Mouse (Mus musculus) limb, embryonic 13.5 days (tissue): ENCODE measurements around the gene Exd2. TPM values are rescaled to one million over a fixed set of nuclear protein-coding genes. Genes with fewer than 3 reads are reported as not detected.

ENCODE experiments used
- ATAC-seq: fragments of 200-750 bp; cut with Nextera tagmentation; 2 replicates; pipeline ENCODE4 v1.8.0; 2017; ENCODE audit warnings: low read depth, moderate number of reproducible peaks, moderate TSS enrichment; ENCODE audit not compliant: low FRiP score
- H3K27ac ChIP-seq: fragments of 300-500 bp; sonication (generic); 2 replicates; pipeline ENCODE4 v1.5.1; 2015; ENCODE audit warnings: inconsistent platforms, mild to moderate bottlenecking, moderate library complexity
- H3K27me3 ChIP-seq: fragments of 300-500 bp; sonication (generic); 2 replicates; pipeline ENCODE4 v1.6.1; 2015; ENCODE audit warnings: mild to moderate bottlenecking, inconsistent platforms
- H3K36me3 ChIP-seq: fragments of 300-500 bp; sonication (generic); 2 replicates; pipeline ENCODE4 v1.6.1; 2015; ENCODE audit warnings: inconsistent platforms, mild to moderate bottlenecking, moderate library complexity
- H3K4me1 ChIP-seq: fragments of 300-500 bp; sonication (generic); 2 replicates; pipeline ENCODE4 v1.6.1; 2015; ENCODE audit warnings: inconsistent platforms
- H3K4me2 ChIP-seq: fragments of 300-500 bp; sonication (generic); replicated peaks from 2 replicates; pipeline ENCODE4 v1.6.1; 2015; ENCODE audit warnings: inconsistent platforms, mild to moderate bottlenecking, moderate library complexity
- H3K4me3 ChIP-seq: fragments of 300-500 bp; sonication (generic); 2 replicates; pipeline ENCODE4 v1.5.1; 2015; ENCODE audit warnings: moderate library complexity, mild to moderate bottlenecking, inconsistent platforms
- H3K9ac ChIP-seq: fragments of 300-500 bp; sonication (generic); 2 replicates; pipeline ENCODE4 v1.6.1; 2015; ENCODE audit warnings: mild to moderate bottlenecking, inconsistent platforms
- H3K9me3 ChIP-seq: fragments of 300-500 bp; sonication (generic); 2 replicates; pipeline ENCODE4 v1.6.1; 2016; ENCODE audit warnings: inconsistent platforms
- WGBS: fragments of 180-500 bp; shearing (Covaris S2); methylation state at CpG from one replicate; pipeline ENCODE4 v1.1.7; 2015; 5-methylcytosine and 5-hydroxymethylcytosine counted together
- polyA plus RNA-seq: library from polyadenylated mRNA; unstranded; fragments of >200 nt; fragmentation: Nextera tagmentation; extraction: Ambion mirVana; gene quantifications from 2 replicates; pipeline ENCODE4 v1.2.1, GENCODE M21; 2015

Exd2 gene
- polyA plus RNA-seq, 1 experiment from 2014 or later = 30.5 TPM

DNA sequence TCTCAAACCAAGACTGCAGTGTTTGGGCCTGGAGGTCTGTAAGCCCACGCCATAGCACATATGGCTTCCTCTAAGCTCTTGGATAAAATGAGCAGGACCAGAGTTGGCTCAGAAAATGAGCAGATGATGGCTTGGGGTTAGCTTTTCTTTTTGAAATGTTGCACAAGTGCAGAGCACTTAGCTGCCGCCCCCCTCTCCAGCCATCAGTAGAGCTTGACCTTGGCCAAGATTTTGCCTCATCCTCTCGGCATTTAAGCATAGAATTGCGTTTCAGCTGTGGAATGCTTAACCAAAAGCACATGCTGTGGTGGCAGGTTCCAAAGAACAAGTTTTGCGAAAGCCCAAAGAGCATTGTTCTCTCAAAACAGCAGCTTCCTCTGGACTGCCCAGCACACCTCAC, 41.8 kb downstream of the Exd2 start:
- no peak overlapping the region for H3K9ac ChIP-seq
- no peak overlapping the region for H3K4me3 ChIP-seq
- no peaks in the 10 kb centered on the region; the same call in 1 of the 2 replicates for H3K36me3 ChIP-seq
- 47% methylated on average over 5 of the region's 5 CpGs for WGBS
- H3K27me3 ChIP-seq = no peaks in the 10 kb centered on the region
- no peak overlapping the region for H3K4me2 ChIP-seq
- no peaks in the 10 kb centered on the region for H3K9me3 ChIP-seq
- ATAC-seq = peak; percentile 40; the same call in 1 of the 2 replicates
- H3K4me1 ChIP-seq = peaks cover 14% of the 10 kb centered on the region
- peak overlapping the region; percentile 22; the same call in 1 of the 2 replicates for H3K27ac ChIP-seq

- H3K27ac ChIP-seq = no peak overlapping the region
- no peak overlapping the region for H3K4me2 ChIP-seq
- peaks cover 14% of the 10 kb centered on the region for H3K4me1 ChIP-seq
- no peaks in the 10 kb centered on the region for H3K36me3 ChIP-seq
- no peak overlapping the region for H3K9ac ChIP-seq
- WGBS = 27% methylated on average over 14 of the region's 14 CpGs
- H3K9me3 ChIP-seq = no peaks in the 10 kb centered on the region
- ATAC-seq = no peak; the same call in 1 of the 2 replicates
- H3K27me3 ChIP-seq = no peaks in the 10 kb centered on the region
- H3K4me3 ChIP-seq = no peak overlapping the region
These were observed 44.3 kb downstream of the Exd2 start for GRCm38 (mm10) chr12:80507041-80507745.

DNA sequence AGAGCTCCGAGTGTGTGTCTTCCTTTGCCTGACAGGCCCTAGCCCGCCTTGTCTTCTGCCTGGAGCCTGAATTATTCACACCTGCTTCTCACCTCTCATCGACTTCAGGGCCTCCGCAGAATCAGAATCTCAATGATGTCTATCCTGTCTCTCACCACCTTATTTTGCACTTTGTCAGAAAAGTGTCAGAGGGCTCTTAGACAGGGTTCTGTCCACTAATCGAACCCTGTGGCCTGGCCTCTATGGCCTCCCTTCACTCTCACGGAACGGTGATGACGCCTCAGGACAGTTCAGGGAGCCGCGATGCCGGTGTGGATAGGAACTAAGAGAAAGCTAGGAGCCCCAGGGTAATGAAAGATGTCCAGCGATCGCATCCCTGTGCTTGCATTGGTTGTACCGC, 55.1 kb downstream of the Exd2 start, which contains the start of gene Galnt16:
TSS of gene Galnt16 (plus strand) at position 301 of the 400 bp plus-strand sequence.
- no peaks in the 10 kb centered on the region for H3K36me3 ChIP-seq
- peak within 1 kb of the TSS; percentile 69 for H3K4me3 ChIP-seq
- H3K4me2 ChIP-seq = peak within 1 kb of the TSS; percentile 96
- ATAC-seq = no peak
- peaks cover 82% of the 10 kb centered on the region for H3K27me3 ChIP-seq
- H3K27ac ChIP-seq = no peak within 1 kb of the TSS
- no peaks in the 10 kb centered on the region for H3K9me3 ChIP-seq
- peaks cover 16% of the 10 kb centered on the region for H3K4me1 ChIP-seq
- 3% methylated on average over 14 of the region's 14 CpGs for WGBS
- peak within 1 kb of the TSS; percentile 70 for H3K9ac ChIP-seq

GRCm38 (mm10) chr12:80518393-80518756, 55.5 kb downstream of the Exd2 start:
- ATAC-seq = peak; percentile 20; the same call in 1 of the 2 replicates
- under 1% methylated on average over 25 of the region's 25 CpGs for WGBS

GRCm38 (mm10) chr12:80518757-80519620, 56.1 kb downstream of the Exd2 start:
- Histone ChIP-seq H3K9me3 (no peaks in the 10 kb centered on the region), H3K27ac (no peak overlapping the region), H3K27me3 (peaks cover 88% of the 10 kb centered on the region), H3K4me1 (peaks cover 16% of the 10 kb centered on the region), H3K36me3 (no peaks in the 10 kb centered on the region), H3K9ac (peak overlapping the region; percentile 70), H3K4me3 (peak overlapping the region; percentile 69), H3K4me2 (peak overlapping the region; percentile 96)
- under 1% methylated on average over 81 of the region's 90 CpGs for WGBS
- ATAC-seq = peak; percentile 71

More at GRCm38 (mm10) chr12:80518393-80518756, 55.5 kb downstream of the Exd2 start:
- Histone ChIP-seq H3K27ac (no peak overlapping the region), H3K9me3 (no peaks in the 10 kb centered on the region), H3K9ac (peak overlapping the region; percentile 70), H3K27me3 (peaks cover 84% of the 10 kb centered on the region), H3K36me3 (no peaks in the 10 kb centered on the region), H3K4me2 (peak overlapping the region; percentile 96), H3K4me1 (peaks cover 16% of the 10 kb centered on the region), H3K4me3 (peak overlapping the region; percentile 69)

DNA sequence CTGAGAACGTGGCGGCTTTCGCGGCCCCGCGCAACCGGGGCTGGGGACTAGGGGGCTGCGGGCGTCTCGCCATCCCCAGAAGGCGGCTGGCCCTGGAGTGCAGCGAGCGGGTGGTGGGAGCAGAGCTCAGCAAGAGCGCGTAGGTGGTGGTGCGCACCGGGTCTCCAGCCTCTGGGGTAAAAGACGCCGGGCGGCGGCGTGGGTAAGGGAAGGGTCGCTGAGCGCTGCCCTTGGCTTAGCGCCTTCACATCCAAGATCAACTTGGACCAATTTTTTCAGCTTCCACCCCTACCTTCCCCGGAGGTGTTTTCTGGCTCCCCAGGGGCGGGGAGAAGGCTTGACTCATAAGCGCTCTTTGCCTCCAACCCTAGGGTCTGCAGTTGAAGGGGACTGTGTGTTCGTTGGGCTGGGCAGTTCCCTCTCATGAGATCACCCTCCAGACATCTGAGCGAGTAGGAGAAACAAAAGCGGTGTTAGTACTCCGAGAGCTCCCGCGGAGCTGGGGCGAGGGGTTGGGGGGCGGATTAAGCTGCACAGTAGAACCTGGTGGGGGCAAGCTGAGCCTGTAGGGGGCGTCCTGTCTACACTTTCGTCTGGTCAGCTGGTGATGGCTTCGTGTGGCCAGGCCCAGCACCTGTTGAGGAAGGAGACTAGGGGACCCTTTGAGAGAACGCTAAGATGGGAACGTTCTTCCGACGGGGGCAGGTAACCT, 56.9 kb downstream of the Exd2 start:
- H3K36me3 ChIP-seq = no peaks in the 10 kb centered on the region
- ATAC-seq = peak; percentile 38; the same call in 1 of the 2 replicates
- H3K9me3 ChIP-seq = no peaks in the 10 kb centered on the region
- peaks cover 21% of the 10 kb centered on the region for H3K4me1 ChIP-seq
- H3K4me3 ChIP-seq = peak overlapping the region; percentile 69
- no peak overlapping the region for H3K27ac ChIP-seq
- under 1% methylated on average over 43 of the region's 43 CpGs for WGBS
- peak overlapping the region; percentile 70 for H3K9ac ChIP-seq
- peak overlapping the region; percentile 96 for H3K4me2 ChIP-seq
- peaks cover 84% of the 10 kb centered on the region for H3K27me3 ChIP-seq

- Histone ChIP-seq H3K27ac (no peak overlapping the region), H3K27me3 (peaks cover 62% of the 10 kb centered on the region), H3K9ac (no peak overlapping the region), H3K9me3 (no peaks in the 10 kb centered on the region), H3K4me3 (no peak overlapping the region), H3K36me3 (no peaks in the 10 kb centered on the region), H3K4me1 (peaks cover 29% of the 10 kb centered on the region), H3K4me2 (no peak overlapping the region)
- WGBS = 69% methylated on average over 3 of the region's 3 CpGs
- no peak for ATAC-seq
These were observed 59.1 kb downstream of the Exd2 start for GRCm38 (mm10) chr12:80522006-80522405.

DNA sequence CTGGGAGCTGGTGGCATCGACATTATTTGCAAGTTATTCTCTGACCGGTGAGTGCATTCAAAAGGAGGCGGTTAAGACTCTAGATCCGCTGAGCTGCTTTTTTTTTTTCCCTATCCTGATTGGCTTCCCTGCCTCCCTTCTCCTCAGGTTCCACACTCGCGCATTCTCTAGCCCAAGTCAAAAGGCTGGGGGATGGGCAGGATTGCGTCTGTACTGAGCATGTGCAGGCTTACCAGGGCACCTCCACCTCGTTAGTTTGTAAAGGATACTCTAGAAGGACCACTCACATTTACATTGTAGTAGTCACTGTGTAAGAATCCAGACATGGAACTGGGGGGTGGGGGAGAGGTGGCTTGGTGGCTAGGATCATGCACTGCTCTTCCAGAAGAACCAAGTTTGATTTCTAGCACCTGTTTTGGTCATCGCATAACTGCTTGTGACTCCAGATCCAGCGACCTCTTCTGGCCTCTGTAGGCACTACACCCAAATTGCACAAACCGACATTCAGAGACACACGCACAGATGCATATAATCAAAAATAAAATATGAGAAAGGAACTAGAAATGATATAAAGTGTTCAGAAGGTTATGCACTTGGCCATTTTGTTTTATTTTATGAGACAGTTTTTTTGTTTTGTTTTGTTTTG, 61.5 kb downstream of the Exd2 start:
- no peak for ATAC-seq
- 26% methylated on average over 12 of the region's 12 CpGs for WGBS
- no peaks in the 10 kb centered on the region for H3K9me3 ChIP-seq

DNA sequence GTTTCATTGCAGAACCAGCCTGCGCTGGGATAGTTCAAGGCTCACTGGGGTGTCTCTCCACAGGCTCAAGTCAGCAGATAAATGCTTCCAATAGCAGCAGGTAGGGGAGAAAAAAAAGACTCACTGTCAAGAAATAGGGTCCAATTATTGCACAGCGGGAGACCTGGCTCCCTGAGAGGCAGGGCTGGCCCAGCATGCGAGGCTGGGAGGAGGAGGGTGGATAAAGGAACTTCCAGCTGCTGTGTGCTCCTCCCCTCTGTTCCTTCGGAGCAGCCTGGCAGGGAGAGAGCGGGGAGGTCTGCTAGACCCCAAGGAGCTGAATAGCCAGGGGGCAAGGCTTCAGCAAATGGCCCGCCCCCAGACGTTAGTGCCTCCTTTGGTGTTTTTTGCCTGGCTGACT, 62.6 kb downstream of the Exd2 start:
- Histone ChIP-seq H3K27ac (no peak overlapping the region), H3K9ac (no peak overlapping the region), H3K36me3 (no peaks in the 10 kb centered on the region), H3K4me1 (peaks cover 24% of the 10 kb centered on the region), H3K4me2 (no peak overlapping the region), H3K27me3 (peaks cover 27% of the 10 kb centered on the region), H3K4me3 (no peak overlapping the region), H3K9me3 (no peaks in the 10 kb centered on the region)
- WGBS = 10% methylated on average over 7 of the region's 7 CpGs
- ATAC-seq = peak; percentile 58; the same call in 1 of the 2 replicates

More for the DNA sequence above, 61.5 kb downstream of the Exd2 start:
- Histone ChIP-seq H3K36me3 (no peaks in the 10 kb centered on the region), H3K4me2 (no peak overlapping the region), H3K27ac (no peak overlapping the region), H3K4me3 (no peak overlapping the region), H3K4me1 (peaks cover 25% of the 10 kb centered on the region), H3K27me3 (peaks cover 38% of the 10 kb centered on the region), H3K9ac (no peak overlapping the region)

DNA sequence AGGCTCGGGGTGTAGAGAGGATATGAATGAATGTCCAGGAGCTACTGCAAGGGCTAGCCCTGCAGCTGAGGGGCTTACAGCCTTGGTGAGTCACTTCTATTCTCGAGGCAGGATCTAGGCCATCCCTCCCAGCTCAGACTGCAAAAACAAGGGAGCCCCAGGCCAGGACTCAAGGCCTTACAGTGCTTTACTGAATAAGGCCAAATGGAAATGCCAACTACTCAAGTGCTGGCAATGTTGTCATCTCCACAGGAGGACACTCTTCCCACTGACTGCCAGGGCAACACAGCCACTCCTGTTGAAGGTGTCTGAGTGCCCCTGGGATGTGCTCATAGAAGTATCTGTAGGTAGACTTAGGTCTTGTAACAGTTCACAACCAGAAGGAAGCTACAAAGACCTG, 63.6 kb downstream of the Exd2 start:
- H3K9me3 ChIP-seq = no peaks in the 10 kb centered on the region
- no peak overlapping the region for H3K4me3 ChIP-seq
- H3K27ac ChIP-seq = no peak overlapping the region
- peaks cover 17% of the 10 kb centered on the region for H3K27me3 ChIP-seq
- WGBS = 60% methylated on average over 2 of the region's 2 CpGs
- H3K36me3 ChIP-seq = no peaks in the 10 kb centered on the region
- ATAC-seq = no peak
- H3K4me1 ChIP-seq = peaks cover 30% of the 10 kb centered on the region
- H3K4me2 ChIP-seq = no peak overlapping the region
- no peak overlapping the region for H3K9ac ChIP-seq

- peaks cover 30% of the 10 kb centered on the region for H3K4me1 ChIP-seq
- no peaks in the 10 kb centered on the region for H3K9me3 ChIP-seq
- 75% methylated on average over 5 of the region's 5 CpGs for WGBS
- H3K9ac ChIP-seq = no peak overlapping the region
- H3K36me3 ChIP-seq = no peaks in the 10 kb centered on the region
- H3K27ac ChIP-seq = no peak overlapping the region
- H3K4me2 ChIP-seq = no peak overlapping the region
- H3K4me3 ChIP-seq = no peak overlapping the region
- peaks cover 7% of the 10 kb centered on the region for H3K27me3 ChIP-seq
- no peak for ATAC-seq
These were observed 65.0 kb downstream of the Exd2 start for GRCm38 (mm10) chr12:80527727-80528389.
